Mouse (Mus musculus): ENCODE results near the gene Slc6a2.

DNA sequence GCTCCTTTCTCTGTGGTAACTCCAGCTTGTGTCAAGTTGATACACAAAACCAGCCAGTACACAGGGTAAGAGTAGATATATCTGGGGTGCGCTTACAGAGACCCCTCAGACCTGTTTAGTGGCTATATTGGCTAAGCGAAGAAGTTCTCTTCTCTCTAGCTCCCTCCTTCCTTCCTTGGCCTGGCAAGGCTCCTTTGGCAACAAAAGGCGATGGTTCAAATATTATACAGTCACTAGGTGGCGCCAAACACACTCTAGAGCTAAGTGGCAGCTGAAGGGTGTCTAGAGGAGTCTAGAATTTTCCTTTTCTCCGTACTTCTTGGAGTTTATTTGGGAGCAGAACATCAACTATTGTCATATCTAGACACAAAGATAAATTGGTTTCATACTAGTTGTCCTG, 50.4 kb downstream of the Slc6a2 start:
- TF ChIP-seq CTCF (IDR thresholded peaks at IDR 0.05; ENCODE audit: borderline replicate concordance, insufficient read depth, low read length): no peak
- no peak for TF ChIP-seq POLR2A (IDR thresholded peaks at IDR 0.05; ENCODE audit: low read depth, low read length)

Data from embryonic fibroblast, embryonic 13.5 days (primary cell).